Mouse (Mus musculus) liver, postnatal 0 days (tissue): Measurements from ENCODE around the gene Tank. TPM values are rescaled to one million over a fixed set of nuclear protein-coding genes. Genes with fewer than 3 reads are reported as not detected.

Experiments
- ATAC-seq: fragments of 200-750 bp; cut with Nextera tagmentation; 2 replicates; pipeline ENCODE4 v1.8.0; 2017; ENCODE audit warnings: mild to moderate bottlenecking, moderate library complexity
- DNase-seq: peaks from one replicate; pipeline ENCODE4 v3.0.0-alpha.2; 2016
- H3K27ac ChIP-seq: fragments of 300-500 bp; sonication (generic); 2 replicates; pipeline ENCODE4 v1.5.1; 2014; ENCODE audit warnings: antibody characterized with exemption, moderate library complexity, mild to moderate bottlenecking, low read depth
- H3K27me3 ChIP-seq: fragments of 300-500 bp; sonication (generic); 2 replicates; pipeline ENCODE4 v1.6.1; 2014; ENCODE audit warnings: low read length, control low read depth, mixed read lengths; ENCODE audit not compliant: insufficient read depth
- H3K36me3 ChIP-seq: fragments of 300-500 bp; sonication (generic); replicated peaks from 2 replicates; pipeline ENCODE4 v1.6.1; 2014; ENCODE audit warnings: mild to moderate bottlenecking, control low read depth, low read length, moderate library complexity, mixed read lengths; ENCODE audit not compliant: insufficient read depth
- H3K4me1 ChIP-seq: fragments of 300-500 bp; sonication (generic); 2 replicates; pipeline ENCODE4 v1.6.1; 2014; ENCODE audit warnings: antibody characterized with exemption, mild to moderate bottlenecking, control low read depth; ENCODE audit not compliant: insufficient read depth
- H3K4me2 ChIP-seq: fragments of 300-500 bp; sonication (generic); 2 replicates; pipeline ENCODE4 v1.6.1; 2014; ENCODE audit warnings: low read depth, mild to moderate bottlenecking, low read length, moderate library complexity, mixed read lengths
- H3K4me3 ChIP-seq: fragments of 300-500 bp; sonication (generic); 2 replicates; pipeline ENCODE4 v1.5.1; 2014; ENCODE audit warnings: low read depth, low read length
- H3K9ac ChIP-seq: fragments of 300-500 bp; sonication (generic); replicated peaks from 2 replicates; pipeline ENCODE4 v1.6.1; 2014; ENCODE audit warnings: mild to moderate bottlenecking, moderate library complexity
- H3K9me3 ChIP-seq: fragments of 300-500 bp; sonication (generic); 2 replicates; pipeline ENCODE4 v1.6.1; 2016; ENCODE audit warnings: mild to moderate bottlenecking, control low read depth, low read length, mixed read lengths
- CTCF ChIP-seq: sonication (generic); IDR thresholded peaks from 2 replicates; pipeline ENCODE4 v1.5.1; 2016; ENCODE audit warnings: antibody characterized with exemption, low read depth
- EP300 ChIP-seq: IDR thresholded peaks from 2 replicates; pipeline ENCODE4 v1.6.1; 2016; ENCODE audit warnings: antibody characterized with exemption, low read depth, mild to moderate bottlenecking
- WGBS: fragments of 180-500 bp; shearing (Covaris S2); extraction: QIAGEN DNeasy Blood & Tissue Kit; methylation state at CpG from one replicate; pipeline ENCODE4 v1.1.7; 2014; ENCODE audit not compliant: insufficient replicate concordance; 5-methylcytosine and 5-hydroxymethylcytosine counted together
- polyA plus RNA-seq: library from polyadenylated mRNA; unstranded; fragments of >200 nt; fragmentation: Nextera tagmentation; extraction: Ambion mirVana; gene quantifications from 2 replicates; pipeline ENCODE4 v1.2.1, GENCODE M21; 2015

Gene Tank
- polyA plus RNA-seq, 1 experiment from 2014 or later, result 13.9 TPM

GRCm38 (mm10) chr2:61548021-61548420 is 30.4 kb upstream of the Tank start:
- H3K27ac ChIP-seq, result no peak overlapping the region
- no peaks in the 10 kb centered on the region for H3K4me1 ChIP-seq
- no peak overlapping the region for H3K4me3 ChIP-seq
- H3K9ac ChIP-seq, result no peak overlapping the region
- H3K27me3 ChIP-seq, result no peaks in the 10 kb centered on the region
- TF ChIP-seq CTCF (no peak), EP300 (no peak)
- no peaks in the 10 kb centered on the region for H3K9me3 ChIP-seq
- no peak for ATAC-seq
- DNase-seq, result no peak
- no peak overlapping the region for H3K4me2 ChIP-seq
- no peaks in the 10 kb centered on the region for H3K36me3 ChIP-seq
- 48% methylated on average over 2 of the region's 2 CpGs for WGBS

DNA sequence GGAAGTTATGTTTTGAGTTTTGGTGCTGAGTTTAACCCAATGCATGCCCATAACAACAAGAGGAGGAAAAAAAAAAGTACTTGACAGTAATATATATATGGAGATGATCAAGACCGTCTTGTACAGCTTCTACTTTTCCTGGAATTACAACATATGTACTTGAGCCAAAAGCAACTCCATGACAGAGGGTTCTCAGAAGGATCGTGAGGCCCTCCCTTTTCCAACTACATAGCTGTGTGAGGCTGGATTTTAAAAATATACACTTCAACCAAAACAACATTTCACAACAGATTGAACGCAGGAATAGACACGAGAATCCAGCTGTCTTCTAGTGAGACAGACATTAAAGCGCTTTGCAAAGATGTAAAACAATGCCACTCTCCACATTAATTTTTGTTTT is 26.7 kb upstream of the Tank start:
- Histone ChIP-seq H3K4me1 (no peaks in the 10 kb centered on the region), H3K9ac (no peak overlapping the region), H3K27ac (no peak overlapping the region), H3K27me3 (no peaks in the 10 kb centered on the region), H3K4me3 (no peak overlapping the region), H3K4me2 (no peak overlapping the region), H3K36me3 (no peaks in the 10 kb centered on the region), H3K9me3 (no peaks in the 10 kb centered on the region)
- WGBS, result 83% methylated on average over 5 of the region's 5 CpGs
- no peak for TF ChIP-seq EP300
- no peak for TF ChIP-seq CTCF
- ATAC-seq (no peak), DNase-seq (no peak)

- no peak overlapping the region for H3K27ac ChIP-seq
- no peak for DNase-seq
- no peaks in the 10 kb centered on the region for H3K36me3 ChIP-seq
- H3K27me3 ChIP-seq, result no peaks in the 10 kb centered on the region
- no peaks in the 10 kb centered on the region for H3K9me3 ChIP-seq
- 81% methylated on average over 7 of the region's 7 CpGs for WGBS
- no peak overlapping the region for H3K4me2 ChIP-seq
- ATAC-seq, result no peak
- H3K4me3 ChIP-seq, result no peak overlapping the region
- no peak overlapping the region for H3K9ac ChIP-seq
- TF ChIP-seq CTCF (no peak), EP300 (no peak)
- no peaks in the 10 kb centered on the region for H3K4me1 ChIP-seq
These were observed 23.0 kb upstream of the Tank start for GRCm38 (mm10) chr2:61555367-61555766.

DNA sequence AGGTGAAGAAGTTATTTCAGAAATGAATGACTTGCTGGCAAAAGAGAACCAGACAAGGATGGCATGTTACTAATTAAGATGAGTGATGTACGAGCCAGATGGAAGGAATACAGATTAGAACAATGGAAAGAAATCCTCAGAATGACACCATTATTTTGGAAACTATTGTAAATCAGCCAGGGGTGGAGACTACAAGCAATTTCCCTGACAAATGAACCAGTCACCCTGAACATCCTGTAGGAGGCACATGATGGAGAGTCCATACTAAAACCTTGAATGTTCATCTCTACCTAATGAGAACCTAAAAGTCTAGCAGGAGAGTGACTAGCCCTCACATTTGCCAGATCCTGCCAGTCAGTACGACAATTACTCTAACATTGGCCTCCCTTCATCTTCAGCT is 22.6 kb upstream of the Tank start:
- WGBS, result 58% methylated on average over 2 of the region's 2 CpGs
- Histone ChIP-seq H3K9ac (no peak overlapping the region), H3K4me3 (no peak overlapping the region), H3K27ac (no peak overlapping the region), H3K36me3 (no peaks in the 10 kb centered on the region), H3K27me3 (no peaks in the 10 kb centered on the region), H3K4me1 (no peaks in the 10 kb centered on the region), H3K4me2 (no peak overlapping the region), H3K9me3 (no peaks in the 10 kb centered on the region)
- no peak for TF ChIP-seq CTCF
- DNase-seq, result no peak
- ATAC-seq, result no peak

DNA sequence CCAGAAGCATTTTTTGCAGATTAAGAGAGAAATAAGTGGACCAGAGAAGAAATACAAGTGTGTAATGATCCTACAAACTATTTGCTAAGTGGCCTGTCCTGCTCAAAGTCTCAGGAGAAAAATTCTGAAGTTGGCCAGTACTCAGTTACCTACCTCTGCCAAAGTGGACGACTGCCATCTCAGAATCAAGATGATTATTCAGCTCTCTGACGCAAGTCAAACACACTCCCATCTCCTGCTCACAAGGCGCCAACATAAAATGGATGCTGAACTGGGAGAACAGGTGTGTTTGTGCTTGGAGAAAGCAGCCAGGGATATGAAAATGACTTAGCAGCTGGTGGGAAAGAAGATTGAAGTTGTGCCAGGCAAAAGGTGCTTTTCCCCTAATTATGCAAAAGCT is 21.7 kb upstream of the Tank start:
- H3K9me3 ChIP-seq, result no peaks in the 10 kb centered on the region
- H3K4me2 ChIP-seq, result no peak overlapping the region
- H3K4me3 ChIP-seq, result no peak overlapping the region
- no peak overlapping the region for H3K27ac ChIP-seq
- H3K4me1 ChIP-seq, result no peaks in the 10 kb centered on the region
- H3K36me3 ChIP-seq, result no peaks in the 10 kb centered on the region
- DNase-seq (no peak), ATAC-seq (no peak)
- TF ChIP-seq CTCF (no peak), EP300 (no peak)
- no peak overlapping the region for H3K9ac ChIP-seq
- 72% methylated on average over 3 of the region's 3 CpGs for WGBS
- no peaks in the 10 kb centered on the region for H3K27me3 ChIP-seq

DNA sequence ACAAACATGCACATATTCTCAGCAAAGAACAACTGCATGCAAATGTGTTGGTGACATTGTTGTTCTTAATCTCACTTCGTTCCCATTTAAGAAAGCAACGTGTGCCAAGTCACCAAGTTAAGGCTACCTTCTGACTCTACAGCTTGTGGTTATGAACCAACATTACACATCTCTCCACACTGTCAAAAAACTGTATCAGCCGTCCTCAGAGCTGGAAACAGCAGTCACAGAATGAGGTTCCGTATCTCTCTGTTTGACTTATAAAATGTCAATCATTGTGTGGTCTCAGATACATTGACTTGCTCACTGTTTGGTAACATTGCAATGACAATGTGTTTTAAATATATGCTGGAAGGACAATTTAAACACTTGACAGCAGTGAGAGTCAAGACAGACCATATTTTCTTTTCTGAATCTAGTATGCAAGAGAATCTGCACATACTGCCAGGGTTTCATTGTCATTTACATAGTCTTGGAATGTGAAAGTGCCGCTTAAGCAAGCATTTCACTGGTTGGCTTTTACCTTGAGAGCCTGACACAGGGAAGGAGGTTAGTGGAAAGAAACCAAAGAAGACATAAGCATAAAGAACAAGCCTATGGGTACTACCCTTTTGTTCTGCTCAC is 20.4 kb upstream of the Tank start:
- no peak overlapping the region for H3K27ac ChIP-seq
- no peak for TF ChIP-seq EP300
- TF ChIP-seq CTCF, result no peak
- no peaks in the 10 kb centered on the region for H3K27me3 ChIP-seq
- ATAC-seq, result no peak
- H3K9ac ChIP-seq, result no peak overlapping the region
- H3K4me2 ChIP-seq, result no peak overlapping the region
- H3K36me3 ChIP-seq, result no peaks in the 10 kb centered on the region
- H3K4me1 ChIP-seq, result no peaks in the 10 kb centered on the region
- H3K4me3 ChIP-seq, result no peak overlapping the region
- 70% methylated on average over 5 of the region's 5 CpGs for WGBS
- no peak for DNase-seq
- no peaks in the 10 kb centered on the region for H3K9me3 ChIP-seq

- TF ChIP-seq EP300 (no peak), CTCF (no peak)
- no peaks in the 10 kb centered on the region for H3K4me1 ChIP-seq
- 3% methylated on average over 1 of the region's 1 CpGs for WGBS
These were observed 17.3 kb upstream of the Tank start for GRCm38 (mm10) chr2:61561058-61561457.

More at GRCm38 (mm10) chr2:61561058-61561457, 17.3 kb upstream of the Tank start:
- Histone ChIP-seq H3K27ac (no peak overlapping the region), H3K4me3 (no peak overlapping the region), H3K27me3 (no peaks in the 10 kb centered on the region), H3K9ac (no peak overlapping the region), H3K9me3 (no peaks in the 10 kb centered on the region), H3K4me2 (no peak overlapping the region), H3K36me3 (no peaks in the 10 kb centered on the region)
- DNase-seq (no peak), ATAC-seq (no peak)
